Mouse (Mus musculus): Measurements from ENCODE around the gene Grin2c. TPM values are rescaled to one million over a fixed set of nuclear protein-coding genes. Genes with fewer than 3 reads are reported as not detected.

Grin2c gene
- polyA plus RNA-seq, 1 experiment from 2014 or later = 0.12 TPM

DNA sequence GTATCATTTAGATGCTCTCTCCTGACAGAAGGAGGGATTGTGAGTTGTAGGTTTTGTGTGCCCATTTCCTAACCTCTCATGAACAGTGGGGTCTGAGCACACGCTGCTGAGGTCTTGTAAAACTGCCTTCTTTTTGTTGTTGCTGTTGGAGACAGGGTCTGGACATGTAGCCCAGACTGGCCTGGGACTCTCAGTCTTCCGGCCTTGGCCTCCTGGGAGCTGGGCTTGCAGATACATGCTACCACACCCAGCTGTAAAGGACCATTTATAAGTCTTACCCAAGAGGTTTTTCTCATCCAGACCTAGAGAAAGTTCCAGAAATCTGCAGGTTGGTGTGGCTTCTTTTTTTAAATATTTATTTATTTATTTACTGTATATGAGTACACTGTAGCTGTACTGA lies 21.3 kb upstream of the Grin2c start:
- ATAC-seq (ENCODE audit: low FRiP score, low TSS enrichment) (no peak), DNase-seq (no peak)
- Histone ChIP-seq H3K9ac (replicated peaks; ENCODE audit: low read length) (no peak overlapping the region), H3K36me3 (ENCODE audit: control insufficient read depth, insufficient read depth, low read length) (no peaks in the 10 kb centered on the region), H3K4me1 (ENCODE audit: control insufficient read depth, insufficient read depth, low read length) (no peaks in the 10 kb centered on the region), H3K9me3 (ENCODE audit: control insufficient read depth, low read length) (no peaks in the 10 kb centered on the region), H3K4me2 (ENCODE audit: low read length) (no peak overlapping the region), H3K27ac (replicated peaks; ENCODE audit: low read depth, low read length) (no peak overlapping the region), H3K27me3 (ENCODE audit: control insufficient read depth, insufficient read depth, low read length) (no peaks in the 10 kb centered on the region), H3K4me3 (replicated peaks; ENCODE audit: low read depth, low read length) (no peak overlapping the region)
- WGBS = 85% methylated on average over 2 of the region's 2 CpGs

DNA sequence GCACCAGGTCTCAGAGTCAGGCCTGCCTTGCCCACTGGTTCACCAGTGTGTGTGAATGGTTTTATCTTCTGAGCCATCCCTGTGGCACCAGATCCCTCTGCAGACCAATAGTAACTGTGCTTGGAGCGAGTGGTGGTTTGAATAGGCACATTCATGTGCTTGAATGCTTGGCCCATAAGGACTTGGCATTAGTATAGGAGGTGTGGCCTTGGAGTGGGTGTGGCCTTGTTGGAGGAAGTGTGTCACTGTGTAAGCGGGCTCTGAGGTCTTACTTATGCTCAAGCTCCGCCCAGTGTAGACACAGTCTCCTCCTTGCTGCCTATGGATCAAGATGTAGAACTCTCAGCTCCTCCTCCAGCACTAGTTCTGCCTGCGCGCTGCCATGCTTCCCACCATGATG lies 20.3 kb upstream of the Grin2c start:
- no peaks in the 10 kb centered on the region for H3K9me3 ChIP-seq (ENCODE audit: control insufficient read depth, low read length)
- DNase-seq (no peak), ATAC-seq (ENCODE audit: low FRiP score, low TSS enrichment) (no peak)
- no peak overlapping the region for H3K9ac ChIP-seq (replicated peaks; ENCODE audit: low read length)
- no peaks in the 10 kb centered on the region for H3K27me3 ChIP-seq (ENCODE audit: control insufficient read depth, insufficient read depth, low read length)
- no peaks in the 10 kb centered on the region for H3K36me3 ChIP-seq (ENCODE audit: control insufficient read depth, insufficient read depth, low read length)
- no peaks in the 10 kb centered on the region for H3K4me1 ChIP-seq (ENCODE audit: control insufficient read depth, insufficient read depth, low read length)
- H3K4me3 ChIP-seq (replicated peaks; ENCODE audit: low read depth, low read length) = no peak overlapping the region
- no peak overlapping the region for H3K4me2 ChIP-seq (ENCODE audit: low read length)
- no peak overlapping the region for H3K27ac ChIP-seq (replicated peaks; ENCODE audit: low read depth, low read length)
- 82% methylated on average over 5 of the region's 5 CpGs for WGBS

DNA sequence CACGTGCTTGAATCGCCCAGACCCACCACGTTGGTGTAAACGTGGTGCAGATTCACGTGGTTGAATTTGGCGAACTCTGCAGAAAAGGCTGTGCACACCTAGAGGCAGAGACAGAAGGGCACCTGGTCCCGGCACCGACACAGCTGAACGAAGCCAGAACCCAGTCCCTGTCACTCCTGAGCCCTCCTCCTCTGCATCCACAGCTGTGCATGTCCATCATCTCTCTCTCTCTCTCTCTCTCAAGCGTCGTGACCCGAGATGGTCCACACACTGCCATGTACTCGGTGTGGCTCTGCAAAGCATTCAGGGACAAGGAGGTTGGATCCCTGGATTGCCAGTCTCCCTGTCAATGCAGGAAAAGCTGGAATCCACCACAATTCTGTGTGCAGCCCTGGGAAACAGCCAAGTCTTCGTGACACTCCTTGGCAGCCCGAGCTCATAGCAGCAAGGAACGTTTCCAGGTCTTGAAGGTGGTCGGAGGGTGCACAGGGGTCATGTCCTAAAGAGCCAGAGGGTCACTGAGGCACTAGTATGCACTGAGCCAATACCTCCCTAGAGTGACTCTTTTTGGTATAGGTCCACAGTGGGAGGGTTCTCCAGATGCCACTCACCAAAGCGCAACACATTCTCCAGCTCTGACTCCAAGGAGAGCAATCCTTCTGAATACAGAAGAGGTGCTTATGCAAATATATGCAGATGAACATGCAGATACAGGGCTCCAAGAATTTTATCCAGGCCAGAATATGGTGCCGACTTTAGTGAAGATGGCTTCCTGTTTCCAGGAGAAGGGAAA lies 19.4 kb upstream of the Grin2c start:
- Histone ChIP-seq H3K9ac (replicated peaks; ENCODE audit: low read length) (no peak overlapping the region), H3K4me3 (replicated peaks; ENCODE audit: low read depth, low read length) (no peak overlapping the region), H3K4me1 (ENCODE audit: control insufficient read depth, insufficient read depth, low read length) (no peaks in the 10 kb centered on the region), H3K36me3 (ENCODE audit: control insufficient read depth, insufficient read depth, low read length) (no peaks in the 10 kb centered on the region), H3K27ac (replicated peaks; ENCODE audit: low read depth, low read length) (peak overlapping the region; percentile 28; the same call in 1 of the 2 replicates), H3K4me2 (ENCODE audit: low read length) (no peak overlapping the region), H3K9me3 (ENCODE audit: control insufficient read depth, low read length) (no peaks in the 10 kb centered on the region), H3K27me3 (ENCODE audit: control insufficient read depth, insufficient read depth, low read length) (no peaks in the 10 kb centered on the region)
- DNase-seq (peak; percentile 50), ATAC-seq (ENCODE audit: low FRiP score, low TSS enrichment) (no peak)
- WGBS = 75% methylated on average over 19 of the region's 19 CpGs

DNA sequence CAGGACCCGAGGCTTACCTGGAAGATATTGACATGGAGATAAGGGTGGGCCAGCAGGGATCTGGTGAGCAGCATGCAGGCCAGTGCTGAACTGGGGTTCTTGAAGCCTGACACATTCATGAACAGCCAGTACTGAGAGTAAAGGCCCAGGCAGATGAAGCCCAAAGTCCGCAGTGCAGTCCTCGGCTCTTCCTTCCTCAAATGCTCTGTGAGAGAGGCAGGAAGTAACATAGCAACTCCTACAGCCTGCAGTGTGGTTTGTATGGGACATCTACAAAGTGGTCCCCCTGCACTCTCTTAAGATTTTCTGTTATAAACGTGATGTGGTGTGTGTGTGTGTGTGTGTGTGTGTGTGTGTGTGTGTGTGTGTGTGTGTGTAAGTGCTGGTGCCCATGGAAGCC lies 18.2 kb upstream of the Grin2c start:
- no peaks in the 10 kb centered on the region for H3K4me1 ChIP-seq (ENCODE audit: control insufficient read depth, insufficient read depth, low read length)
- DNase-seq (no peak), ATAC-seq (ENCODE audit: low FRiP score, low TSS enrichment) (no peak)
- no peak overlapping the region for H3K27ac ChIP-seq (replicated peaks; ENCODE audit: low read depth, low read length)
- H3K36me3 ChIP-seq (ENCODE audit: control insufficient read depth, insufficient read depth, low read length) = no peaks in the 10 kb centered on the region
- 64% methylated on average over 4 of the region's 4 CpGs for WGBS
- H3K27me3 ChIP-seq (ENCODE audit: control insufficient read depth, insufficient read depth, low read length) = no peaks in the 10 kb centered on the region
- no peak overlapping the region for H3K4me3 ChIP-seq (replicated peaks; ENCODE audit: low read depth, low read length)
- H3K9ac ChIP-seq (replicated peaks; ENCODE audit: low read length) = no peak overlapping the region
- no peak overlapping the region for H3K4me2 ChIP-seq (ENCODE audit: low read length)
- no peaks in the 10 kb centered on the region for H3K9me3 ChIP-seq (ENCODE audit: control insufficient read depth, low read length)

DNA sequence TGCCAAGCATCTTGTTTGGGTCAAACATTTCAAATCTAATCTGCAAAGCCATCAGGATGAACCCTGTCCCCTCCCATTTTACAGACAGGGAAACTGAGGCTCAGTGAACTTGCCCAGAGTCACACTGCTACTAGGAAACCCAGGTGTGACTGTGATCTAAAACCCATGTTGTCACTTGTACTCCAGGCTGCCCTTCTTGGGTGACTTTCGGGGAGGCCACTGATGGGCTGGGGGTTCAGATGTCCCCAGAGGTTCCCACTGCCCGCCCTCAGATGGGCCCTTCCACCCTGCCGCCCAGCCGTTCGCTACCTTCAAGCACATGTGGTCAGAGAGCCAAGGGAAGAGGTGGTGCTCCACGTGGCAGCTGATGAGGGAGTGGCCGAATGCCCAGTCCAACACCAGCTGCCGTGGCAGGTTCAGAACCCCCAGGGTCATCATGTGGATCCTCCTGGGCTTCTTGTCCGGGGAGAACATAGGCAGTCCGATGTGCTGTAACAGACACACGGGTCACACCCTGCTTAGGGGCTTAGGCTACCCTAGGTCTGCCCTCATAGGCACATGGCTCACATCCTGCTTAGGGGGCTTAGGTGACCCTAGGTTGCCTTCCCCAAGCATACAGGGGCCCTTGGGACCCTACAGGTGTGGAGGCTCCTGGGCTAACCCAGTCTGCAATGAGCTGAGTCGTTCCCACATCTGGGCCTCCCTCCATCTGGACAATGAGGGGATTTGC lies 17.0 kb upstream of the Grin2c start:
- H3K27ac ChIP-seq (replicated peaks; ENCODE audit: low read depth, low read length) = no peak overlapping the region
- no peak for ATAC-seq (ENCODE audit: low FRiP score, low TSS enrichment)
- H3K36me3 ChIP-seq (ENCODE audit: control insufficient read depth, insufficient read depth, low read length) = no peaks in the 10 kb centered on the region
- H3K9me3 ChIP-seq (ENCODE audit: control insufficient read depth, low read length) = no peaks in the 10 kb centered on the region
- DNase-seq = no peak
- no peak overlapping the region for H3K4me3 ChIP-seq (replicated peaks; ENCODE audit: low read depth, low read length)
- no peaks in the 10 kb centered on the region for H3K4me1 ChIP-seq (ENCODE audit: control insufficient read depth, insufficient read depth, low read length)
- H3K27me3 ChIP-seq (ENCODE audit: control insufficient read depth, insufficient read depth, low read length) = no peaks in the 10 kb centered on the region
- no peak overlapping the region for H3K9ac ChIP-seq (replicated peaks; ENCODE audit: low read length)
- WGBS = 86% methylated on average over 12 of the region's 12 CpGs
- H3K4me2 ChIP-seq (ENCODE audit: low read length) = no peak overlapping the region

DNA sequence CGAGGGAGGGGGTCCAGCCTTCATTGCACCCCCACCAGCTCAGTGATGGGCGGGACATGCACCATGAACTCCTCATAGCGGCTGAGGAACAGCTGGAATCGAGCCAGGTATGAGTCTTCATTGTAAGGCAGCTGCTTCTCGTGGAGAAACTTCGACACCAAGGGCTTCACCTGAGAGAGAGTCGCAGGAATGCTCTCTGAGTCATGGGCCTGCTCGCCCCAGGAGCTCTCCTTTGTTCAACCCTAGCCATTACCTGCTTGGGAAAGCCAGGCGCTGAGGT lies 16.4 kb upstream of the Grin2c start:
- Histone ChIP-seq H3K4me3 (replicated peaks; ENCODE audit: low read depth, low read length) (no peak overlapping the region), H3K36me3 (ENCODE audit: control insufficient read depth, insufficient read depth, low read length) (no peaks in the 10 kb centered on the region), H3K9me3 (ENCODE audit: control insufficient read depth, low read length) (no peaks in the 10 kb centered on the region), H3K4me2 (ENCODE audit: low read length) (no peak overlapping the region), H3K27me3 (ENCODE audit: control insufficient read depth, insufficient read depth, low read length) (no peaks in the 10 kb centered on the region), H3K27ac (replicated peaks; ENCODE audit: low read depth, low read length) (no peak overlapping the region), H3K4me1 (ENCODE audit: control insufficient read depth, insufficient read depth, low read length) (no peaks in the 10 kb centered on the region), H3K9ac (replicated peaks; ENCODE audit: low read length) (no peak overlapping the region)
- WGBS = 78% methylated on average over 9 of the region's 9 CpGs
- DNase-seq = no peak
- no peak for ATAC-seq (ENCODE audit: low FRiP score, low TSS enrichment)

DNA sequence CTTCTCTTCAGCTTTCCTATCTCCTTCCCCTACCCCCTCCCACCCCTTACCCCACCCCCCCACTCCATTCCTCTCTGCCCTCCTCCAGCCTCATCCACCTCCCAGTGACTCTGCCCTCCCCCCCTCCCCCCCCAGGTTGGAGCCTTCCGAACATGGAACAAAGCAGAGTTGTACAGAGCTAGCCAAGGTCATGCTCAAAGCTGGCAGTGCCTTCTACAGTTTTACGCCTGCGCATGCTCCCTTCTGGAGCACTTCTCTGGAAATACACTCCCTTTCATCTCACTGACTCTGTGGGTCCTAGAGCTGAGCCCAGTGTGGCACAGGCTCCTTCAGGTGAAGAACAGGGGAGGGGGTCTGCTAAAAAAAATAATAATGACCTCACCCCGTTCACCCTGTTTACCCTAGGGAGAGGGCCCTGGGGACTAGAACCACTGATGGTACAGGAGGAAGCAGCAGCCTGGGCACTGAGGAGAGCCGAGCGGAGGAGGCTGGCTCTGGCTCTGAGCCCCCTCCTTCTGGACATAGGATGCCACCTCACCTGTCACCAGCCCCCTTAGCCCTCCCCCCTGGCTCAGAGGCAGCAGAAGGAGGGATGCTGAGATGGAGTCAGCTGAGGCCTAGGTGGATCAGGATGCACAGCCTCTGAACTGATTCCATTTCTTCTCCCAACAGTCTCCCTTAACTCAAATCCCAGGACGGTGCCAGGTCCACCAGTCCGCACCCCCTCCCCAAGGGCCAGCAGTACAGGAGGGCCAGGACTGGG lies 15.9 kb upstream of the Grin2c start:
- no peak overlapping the region for H3K9ac ChIP-seq (replicated peaks; ENCODE audit: low read length)
- H3K27me3 ChIP-seq (ENCODE audit: control insufficient read depth, insufficient read depth, low read length) = no peaks in the 10 kb centered on the region
- H3K4me2 ChIP-seq (ENCODE audit: low read length) = no peak overlapping the region
- H3K27ac ChIP-seq (replicated peaks; ENCODE audit: low read depth, low read length) = no peak overlapping the region
- 89% methylated on average over 8 of the region's 8 CpGs for WGBS
- no peaks in the 10 kb centered on the region for H3K36me3 ChIP-seq (ENCODE audit: control insufficient read depth, insufficient read depth, low read length)
- H3K4me1 ChIP-seq (ENCODE audit: control insufficient read depth, insufficient read depth, low read length) = peaks cover 3% of the 10 kb centered on the region
- no peaks in the 10 kb centered on the region for H3K9me3 ChIP-seq (ENCODE audit: control insufficient read depth, low read length)
- ATAC-seq (ENCODE audit: low FRiP score, low TSS enrichment) (no peak), DNase-seq (no peak)
- H3K4me3 ChIP-seq (replicated peaks; ENCODE audit: low read depth, low read length) = no peak overlapping the region

DNA sequence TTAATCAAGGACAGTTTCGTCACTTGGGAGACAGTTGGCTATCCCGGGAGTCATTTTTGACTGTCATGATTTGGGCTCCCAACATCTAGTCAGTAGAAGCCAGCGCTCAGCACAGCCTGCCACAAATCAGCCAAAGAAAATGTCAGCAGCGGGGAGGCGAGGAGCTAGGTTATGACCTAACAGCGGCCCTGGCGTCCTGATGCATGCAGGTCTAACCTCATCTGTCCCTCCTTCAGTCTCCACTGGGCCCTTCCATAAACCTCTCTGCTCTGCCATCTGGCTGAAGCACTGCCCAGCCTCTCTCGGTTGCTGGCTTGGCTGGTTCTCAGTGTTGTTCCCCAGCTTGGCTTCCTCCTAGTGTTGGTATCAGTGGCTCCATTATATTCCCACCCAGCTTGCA lies 15.3 kb upstream of the Grin2c start:
- Histone ChIP-seq H3K9me3 (ENCODE audit: control insufficient read depth, low read length) (no peaks in the 10 kb centered on the region), H3K27ac (replicated peaks; ENCODE audit: low read depth, low read length) (no peak overlapping the region), H3K4me1 (ENCODE audit: control insufficient read depth, insufficient read depth, low read length) (peaks cover 8% of the 10 kb centered on the region), H3K36me3 (ENCODE audit: control insufficient read depth, insufficient read depth, low read length) (no peaks in the 10 kb centered on the region), H3K4me3 (replicated peaks; ENCODE audit: low read depth, low read length) (no peak overlapping the region), H3K4me2 (ENCODE audit: low read length) (no peak overlapping the region), H3K9ac (replicated peaks; ENCODE audit: low read length) (no peak overlapping the region), H3K27me3 (ENCODE audit: control insufficient read depth, insufficient read depth, low read length) (no peaks in the 10 kb centered on the region)
- WGBS = 79% methylated on average over 8 of the region's 8 CpGs
- ATAC-seq (ENCODE audit: low FRiP score, low TSS enrichment) (no peak), DNase-seq (no peak)
